Mouse (Mus musculus) ES-Bruce4 (cell line): ENCODE measurements at regions not wholly inside any gene's neighbourhood (a gene's known extent, or its start where the extent isn't known, plus 50 kb on each side); places are given as distances from the start of the nearest gene placed in this dataset.

Experiments used
- CTCF ChIP-seq: IDR thresholded peaks from one replicate; pipeline ENCODE4 v1.8.1; 2011; ENCODE audit warnings: low read depth, low read length
- EP300 ChIP-seq: IDR thresholded peaks from 2 replicates; pipeline ENCODE4 v1.6.1; 2011; ENCODE audit warnings: low read depth, low read length; ENCODE audit not compliant: insufficient read depth

GRCm38 (mm10) chr12:65416909-65417308 is 191.6 kb downstream of the Wdr20rt start:
- TF ChIP-seq CTCF (no peak), EP300 (no peak)
